Mouse (Mus musculus): ENCODE measurements at regions not wholly inside any gene's neighbourhood (a gene's known extent, or its start where the extent isn't known, plus 50 kb on each side); places are given as distances from the start of the nearest gene placed in this dataset.
A peak's percentile ranks its signal among the peaks of the same experiment; 100 is the strongest.

DNA sequence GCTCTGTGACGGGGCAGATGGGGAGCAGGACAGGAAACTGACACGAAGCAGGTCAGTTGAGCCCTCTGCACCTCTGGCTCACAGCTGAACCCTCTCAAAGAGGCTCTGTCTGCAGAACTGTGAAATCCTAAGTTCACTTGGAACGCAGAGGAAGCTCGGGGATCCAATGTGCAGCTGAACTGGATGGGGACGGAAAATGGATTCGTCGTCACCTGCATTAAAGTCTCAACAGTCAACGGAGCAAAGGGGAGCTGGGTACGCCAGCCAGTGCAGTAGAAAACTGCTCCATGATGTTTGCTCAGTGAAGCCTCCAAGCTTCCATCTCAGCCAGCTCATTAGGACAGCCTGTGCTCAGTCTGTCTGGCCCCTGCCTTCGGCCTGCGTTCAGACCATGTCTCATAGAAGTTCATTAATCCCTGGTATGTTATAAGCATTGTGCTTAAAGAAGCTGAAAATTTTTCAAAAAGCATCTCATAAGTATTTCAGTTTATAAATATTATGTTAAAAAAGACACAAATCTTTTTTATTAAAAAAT, 199.3 kb upstream of the Pabpc6 start:
- Histone ChIP-seq H3K36me3 (ENCODE audit: insufficient read depth, low read length) (no peaks in the 10 kb centered on the region), H3K27ac (no peak overlapping the region), H3K9ac (replicated peaks; ENCODE audit: low read length) (no peak overlapping the region), H3K4me1 (ENCODE audit: insufficient read depth, low read length) (peaks cover 3% of the 10 kb centered on the region; the same call in 1 of the 2 replicates), H3K27me3 (ENCODE audit: insufficient read depth, low read length) (no peaks in the 10 kb centered on the region), H3K9me3 (ENCODE audit: low read length) (no peaks in the 10 kb centered on the region), H3K4me3 (ENCODE audit: low read length) (no peak overlapping the region), H3K4me2 (ENCODE audit: low read depth, low read length) (no peak overlapping the region)
- DNase-seq (ENCODE audit: low spot score) (no peak), ATAC-seq (no peak)
- 87% methylated on average over 11 of the region's 11 CpGs for WGBS
- no peak for TF ChIP-seq CTCF (IDR thresholded peaks at IDR 0.05; ENCODE audit: low read depth)

DNA sequence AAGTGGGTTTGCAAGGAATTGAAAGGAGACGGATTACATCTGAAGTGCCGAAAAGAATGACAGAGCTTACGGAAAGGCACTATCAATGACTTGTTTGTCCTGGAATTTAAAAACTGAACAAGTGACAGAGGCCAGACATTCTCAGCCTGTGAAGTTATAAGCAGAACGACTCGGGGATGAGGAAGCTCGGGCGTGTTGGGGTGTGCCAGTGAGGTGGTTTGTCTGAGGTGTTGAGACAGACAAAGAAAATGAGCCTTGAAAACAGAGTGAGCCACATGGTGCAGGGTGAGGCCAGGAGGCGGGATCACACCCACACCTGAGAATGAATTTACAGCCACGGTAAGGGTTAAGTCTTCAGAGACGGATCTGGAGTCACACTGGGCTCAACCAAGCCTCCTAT, 194.7 kb upstream of the Pabpc6 start:
- ATAC-seq, result no peak
- DNase-seq (ENCODE audit: low spot score), result no peak
- no peak overlapping the region for H3K27ac ChIP-seq
- H3K4me2 ChIP-seq (ENCODE audit: low read depth, low read length), result no peak overlapping the region
- H3K4me3 ChIP-seq (ENCODE audit: low read length), result no peak overlapping the region
- H3K27me3 ChIP-seq (ENCODE audit: insufficient read depth, low read length), result no peaks in the 10 kb centered on the region
- no peak for TF ChIP-seq CTCF (IDR thresholded peaks at IDR 0.05; ENCODE audit: low read depth)
- WGBS, result 81% methylated on average over 10 of the region's 10 CpGs
- H3K9ac ChIP-seq (replicated peaks; ENCODE audit: low read length), result no peak overlapping the region
- no peaks in the 10 kb centered on the region for H3K4me1 ChIP-seq (ENCODE audit: insufficient read depth, low read length)
- no peaks in the 10 kb centered on the region for H3K36me3 ChIP-seq (ENCODE audit: insufficient read depth, low read length)
- no peaks in the 10 kb centered on the region for H3K9me3 ChIP-seq (ENCODE audit: low read length)

DNA sequence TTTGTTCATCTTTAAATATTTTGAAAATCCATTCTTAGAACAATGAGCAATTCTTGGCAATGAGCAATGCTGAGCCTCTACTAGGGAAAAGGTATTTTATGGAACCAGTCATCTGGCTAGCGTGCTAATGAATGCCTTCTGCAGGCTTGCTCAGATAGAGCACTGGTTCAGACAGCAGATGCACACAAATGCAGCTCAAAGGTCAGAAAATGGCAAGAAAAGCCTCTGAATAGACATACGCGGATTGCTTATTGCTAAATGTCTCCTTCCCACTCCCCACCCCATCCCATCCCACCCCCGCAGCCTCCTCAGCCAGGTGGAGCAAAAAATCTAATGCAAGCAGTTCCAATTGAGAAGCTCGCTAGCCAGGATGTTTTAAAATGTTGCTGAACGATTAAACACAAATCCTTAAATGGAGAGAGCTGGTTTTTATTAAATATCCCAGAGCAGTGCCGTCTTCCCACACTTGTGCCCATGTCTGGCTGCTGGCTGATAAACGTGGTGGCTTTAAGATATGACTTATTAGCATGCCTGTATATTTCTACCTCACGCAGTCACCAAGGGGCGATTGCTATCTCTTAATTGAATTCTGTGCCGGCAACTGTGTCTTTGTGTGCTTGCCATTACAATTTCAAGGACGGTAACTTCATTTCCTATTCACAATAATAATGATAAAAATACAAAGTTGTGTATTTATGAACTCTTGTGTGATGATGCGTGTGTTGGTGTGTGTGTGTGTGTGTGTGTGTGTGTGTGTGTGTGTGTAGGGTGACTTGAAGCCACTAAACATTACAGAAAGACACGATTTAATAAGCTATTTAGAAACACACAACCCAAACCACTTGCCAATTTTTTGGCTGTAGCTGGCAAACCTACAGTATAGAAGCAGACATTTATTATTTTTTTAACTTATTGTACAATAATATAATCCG, 192.7 kb upstream of the Pabpc6 start:
- 52% methylated on average over 15 of the region's 15 CpGs for WGBS
- H3K4me2 ChIP-seq (ENCODE audit: low read depth, low read length), result no peak overlapping the region
- no peak overlapping the region for H3K9ac ChIP-seq (replicated peaks; ENCODE audit: low read length)
- peak overlapping the region; percentile 17; the same call in 1 of the 2 replicates for H3K27ac ChIP-seq
- no peaks in the 10 kb centered on the region for H3K9me3 ChIP-seq (ENCODE audit: low read length)
- no peak for TF ChIP-seq CTCF (IDR thresholded peaks at IDR 0.05; ENCODE audit: low read depth)
- DNase-seq (ENCODE audit: low spot score) (no peak), ATAC-seq (no peak)
- no peaks in the 10 kb centered on the region for H3K27me3 ChIP-seq (ENCODE audit: insufficient read depth, low read length)
- no peak overlapping the region for H3K4me3 ChIP-seq (ENCODE audit: low read length)
- H3K4me1 ChIP-seq (ENCODE audit: insufficient read depth, low read length), result no peaks in the 10 kb centered on the region
- no peaks in the 10 kb centered on the region for H3K36me3 ChIP-seq (ENCODE audit: insufficient read depth, low read length)

DNA sequence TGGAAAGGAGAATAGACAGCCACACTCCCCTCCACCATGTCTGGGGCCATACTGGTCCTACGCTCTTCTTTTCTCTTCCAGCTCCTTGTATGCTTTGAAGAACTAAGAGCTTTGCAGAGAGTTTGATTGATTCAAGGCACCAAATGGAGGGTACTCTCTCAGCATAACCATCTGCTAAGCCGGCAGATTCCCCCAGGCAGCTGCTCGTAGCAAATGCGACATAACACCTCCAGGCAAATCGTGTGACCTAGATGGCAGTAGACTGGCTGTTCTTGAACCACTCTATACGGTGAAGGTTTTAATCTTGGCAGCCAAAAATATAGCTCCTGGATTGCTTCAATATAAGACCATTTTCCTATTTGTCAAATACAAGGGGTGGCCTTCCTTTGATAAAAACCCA, 191.8 kb upstream of the Pabpc6 start:
- H3K27ac ChIP-seq, result peak overlapping the region; percentile 17; the same call in 1 of the 2 replicates
- H3K9ac ChIP-seq (replicated peaks; ENCODE audit: low read length), result no peak overlapping the region
- no peak overlapping the region for H3K4me2 ChIP-seq (ENCODE audit: low read depth, low read length)
- peaks cover 4% of the 10 kb centered on the region; the same call in 1 of the 2 replicates for H3K9me3 ChIP-seq (ENCODE audit: low read length)
- no peak for TF ChIP-seq CTCF (IDR thresholded peaks at IDR 0.05; ENCODE audit: low read depth)
- DNase-seq (ENCODE audit: low spot score) (no peak), ATAC-seq (no peak)
- WGBS, result 73% methylated on average over 6 of the region's 6 CpGs
- no peaks in the 10 kb centered on the region for H3K36me3 ChIP-seq (ENCODE audit: insufficient read depth, low read length)
- H3K27me3 ChIP-seq (ENCODE audit: insufficient read depth, low read length), result no peaks in the 10 kb centered on the region
- no peaks in the 10 kb centered on the region for H3K4me1 ChIP-seq (ENCODE audit: insufficient read depth, low read length)
- H3K4me3 ChIP-seq (ENCODE audit: low read length), result no peak overlapping the region

DNA sequence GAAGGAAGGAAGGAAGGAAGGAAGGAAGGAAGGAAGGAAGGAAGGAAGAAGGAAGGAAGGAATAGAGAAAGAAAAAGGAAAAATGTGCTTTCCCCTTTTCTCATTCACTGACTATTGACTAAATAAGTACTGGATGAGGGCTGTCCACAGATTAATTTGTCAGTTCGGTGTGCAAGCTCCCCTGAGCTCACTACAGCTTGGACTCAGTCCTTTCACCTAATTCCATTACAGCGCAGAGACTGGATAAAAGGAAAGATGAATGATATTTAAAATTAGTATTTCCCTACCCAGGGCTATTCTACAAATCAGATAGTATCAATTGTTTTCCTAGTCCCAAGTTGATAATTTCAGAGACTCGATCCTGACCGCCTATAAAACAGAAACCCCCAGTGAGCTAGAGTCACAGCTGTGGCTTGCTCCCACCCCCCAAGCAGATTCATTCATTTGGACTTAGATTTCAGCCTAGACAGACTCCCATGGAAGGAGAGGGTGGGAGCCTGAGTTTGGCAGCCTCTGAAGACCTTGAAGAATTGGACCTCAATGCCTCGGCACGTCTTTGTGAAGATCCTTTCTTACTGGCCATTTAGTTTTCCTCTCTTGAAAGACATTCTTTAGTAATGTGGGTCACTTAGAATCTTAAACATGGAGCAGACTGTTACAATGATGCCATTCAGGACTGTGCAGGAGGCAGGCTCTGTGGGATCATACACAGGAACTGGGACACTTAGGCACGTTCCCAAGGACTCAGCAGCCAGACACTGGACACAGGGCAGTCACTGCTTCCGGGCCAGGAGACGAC, 179.2 kb upstream of the Pabpc6 start:
- Histone ChIP-seq H3K4me3 (ENCODE audit: low read length) (no peak overlapping the region), H3K4me1 (ENCODE audit: insufficient read depth, low read length) (no peaks in the 10 kb centered on the region), H3K27ac (peak overlapping the region; percentile 74), H3K9ac (replicated peaks; ENCODE audit: low read length) (no peak overlapping the region), H3K4me2 (ENCODE audit: low read depth, low read length) (no peak overlapping the region), H3K27me3 (ENCODE audit: insufficient read depth, low read length) (no peaks in the 10 kb centered on the region), H3K36me3 (ENCODE audit: insufficient read depth, low read length) (no peaks in the 10 kb centered on the region), H3K9me3 (ENCODE audit: low read length) (no peaks in the 10 kb centered on the region)
- peak; percentile 96 for ATAC-seq
- no peak for TF ChIP-seq CTCF (IDR thresholded peaks at IDR 0.05; ENCODE audit: low read depth)
- peak; percentile 72 for DNase-seq (ENCODE audit: low spot score)
- 33% methylated on average over 9 of the region's 9 CpGs for WGBS

DNA sequence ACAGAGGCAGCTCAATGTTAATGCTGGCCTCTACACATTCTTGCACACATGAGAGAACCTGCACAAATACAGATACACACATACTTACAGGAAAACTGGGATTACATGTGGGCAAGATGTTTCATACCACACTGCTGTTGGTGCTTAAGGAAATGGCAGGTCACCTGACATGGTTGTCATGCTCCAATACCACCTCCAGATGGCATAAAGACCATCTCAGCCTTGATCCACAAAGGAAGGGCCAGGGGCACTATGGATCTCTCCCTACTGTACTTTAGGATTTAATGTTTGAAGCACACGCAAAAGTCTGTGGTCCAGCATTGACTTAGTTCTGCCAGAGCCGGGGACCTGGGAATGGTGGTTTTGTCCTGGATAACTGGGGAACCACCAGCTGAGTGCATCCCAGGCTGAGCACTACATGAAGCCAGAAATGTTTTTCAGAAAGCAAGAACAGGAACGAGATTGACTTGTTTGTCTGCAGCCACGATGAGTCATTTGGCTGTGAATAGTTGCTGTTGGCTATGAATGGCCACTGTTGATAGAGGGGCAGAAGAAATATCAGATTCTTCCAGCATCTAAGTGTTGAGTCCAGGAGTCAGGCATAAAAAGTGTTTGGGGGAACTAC, 176.0 kb upstream of the Pabpc6 start:
- H3K27ac ChIP-seq, result peak overlapping the region; percentile 73
- DNase-seq (ENCODE audit: low spot score), result peak; percentile 49

More for the DNA sequence above, 176.0 kb upstream of the Pabpc6 start:
- Histone ChIP-seq H3K9ac (replicated peaks; ENCODE audit: low read length) (no peak overlapping the region), H3K9me3 (ENCODE audit: low read length) (no peaks in the 10 kb centered on the region), H3K27me3 (ENCODE audit: insufficient read depth, low read length) (no peaks in the 10 kb centered on the region), H3K4me3 (ENCODE audit: low read length) (no peak overlapping the region), H3K36me3 (ENCODE audit: insufficient read depth, low read length) (no peaks in the 10 kb centered on the region), H3K4me1 (ENCODE audit: insufficient read depth, low read length) (no peaks in the 10 kb centered on the region), H3K4me2 (ENCODE audit: low read depth, low read length) (no peak overlapping the region)
- peak; percentile 64 for TF ChIP-seq CTCF (IDR thresholded peaks at IDR 0.05; ENCODE audit: low read depth)
- 58% methylated on average over 4 of the region's 4 CpGs for WGBS
- ATAC-seq, result peak; percentile 39; the same call in 1 of the 2 replicates
